Mouse (Mus musculus) myocyte (in vitro differentiated cells): ENCODE measurements around the gene 4930503B20Rik.

Source experiments
- CEBPB ChIP-seq: IDR thresholded peaks from 2 replicates; pipeline ENCODE4 v1.6.1; 2011; ENCODE audit warnings: mild to moderate bottlenecking, moderate library complexity; ENCODE audit not compliant: poor library complexity, insufficient read depth, severe bottlenecking
- MAX ChIP-seq: IDR thresholded peaks from one replicate; pipeline ENCODE4 v1.6.1; 2011; ENCODE audit warnings: low read depth, mild to moderate bottlenecking, control low read depth
- POLR2A ChIP-seq: IDR thresholded peaks from one replicate; pipeline ENCODE4 v1.6.1; 2011; ENCODE audit warnings: low read depth, mild to moderate bottlenecking, control low read depth, moderate library complexity; ENCODE audit not compliant: insufficient read length
- USF1 ChIP-seq: IDR thresholded peaks from one replicate; pipeline ENCODE4 v1.6.1; 2011; ENCODE audit warnings: low read depth, mild to moderate bottlenecking, control low read depth, moderate library complexity

DNA sequence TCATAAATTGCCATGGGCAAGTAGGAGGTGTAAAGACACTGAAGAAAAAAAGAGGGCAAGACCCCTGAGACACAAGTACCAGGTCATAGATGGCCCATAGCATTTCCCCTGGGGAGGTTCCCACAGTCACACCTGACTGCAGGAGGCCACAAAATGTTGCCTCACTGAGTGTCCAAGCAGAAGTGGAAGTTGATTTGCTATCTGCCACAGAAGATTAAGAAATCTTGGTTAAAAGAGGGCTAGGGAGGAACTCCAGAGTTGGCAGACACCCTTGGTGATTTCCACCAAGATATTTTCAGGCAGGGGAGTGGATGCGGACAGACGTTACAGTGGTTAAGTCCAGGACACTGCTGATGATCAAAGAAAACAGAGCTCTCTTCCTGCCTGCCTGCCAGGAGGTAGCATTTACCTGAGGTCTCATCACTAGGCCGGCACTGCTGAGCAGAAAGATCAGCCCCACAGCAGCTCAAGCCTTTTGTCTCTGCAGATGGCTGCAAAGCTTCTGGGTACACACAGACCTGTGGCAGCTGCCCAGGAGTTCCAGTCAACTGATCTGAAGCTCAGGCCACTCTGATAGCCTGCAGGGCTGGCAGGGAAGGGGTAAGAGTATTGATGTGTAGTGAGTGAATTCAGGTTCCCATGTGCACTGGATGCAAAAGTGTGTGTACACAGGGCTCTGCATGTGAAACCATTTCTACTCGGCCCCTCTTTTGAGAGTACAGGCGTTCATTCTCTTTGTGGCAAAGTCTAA lies 34.4 kb downstream of the 4930503B20Rik start:
- TF ChIP-seq POLR2A (no peak), USF1 (no peak), MAX (no peak), CEBPB (no peak)
